Mouse (Mus musculus) liver, embryonic 11.5 days (tissue): ENCODE results near the gene Kcnip1. TPM values are rescaled to one million over a fixed set of nuclear protein-coding genes. Genes with fewer than 3 reads are reported as not detected.

ENCODE experiments used
- ATAC-seq: fragments of 200-750 bp; cut with Nextera tagmentation; replicated peaks from 2 replicates; pipeline ENCODE4 v1.8.0; 2017; ENCODE audit warnings: moderate number of reproducible peaks, mild to moderate bottlenecking, moderate TSS enrichment, moderate library complexity; ENCODE audit not compliant: low FRiP score
- DNase-seq: peaks from one replicate; pipeline ENCODE4 v3.0.0-alpha.2; 2017; ENCODE audit warnings: low spot score
- H3K27ac ChIP-seq: fragments of 300-500 bp; sonication (generic); 2 replicates; pipeline ENCODE4 v1.5.1; 2014; ENCODE audit warnings: mild to moderate bottlenecking, low read depth, low read length, control low read depth
- H3K27me3 ChIP-seq: fragments of 300-500 bp; sonication (generic); replicated peaks from 2 replicates; pipeline ENCODE4 v1.6.1; 2014; ENCODE audit warnings: low read length, mixed read lengths; ENCODE audit not compliant: control insufficient read depth, insufficient read depth
- H3K36me3 ChIP-seq: fragments of 300-500 bp; sonication (generic); 2 replicates; pipeline ENCODE4 v1.6.1; 2014; ENCODE audit warnings: mild to moderate bottlenecking, low read length, moderate library complexity, mixed read lengths; ENCODE audit not compliant: control insufficient read depth, insufficient read depth
- H3K4me1 ChIP-seq: fragments of 300-500 bp; sonication (generic); replicated peaks from 2 replicates; pipeline ENCODE4 v1.6.1; 2014; ENCODE audit warnings: low read length, mixed read lengths; ENCODE audit not compliant: control insufficient read depth, insufficient read depth
- H3K4me2 ChIP-seq: fragments of 300-500 bp; sonication (generic); 2 replicates; pipeline ENCODE4 v1.6.1; 2014; ENCODE audit warnings: mild to moderate bottlenecking, control low read depth, moderate library complexity
- H3K4me3 ChIP-seq: fragments of 300-500 bp; sonication (generic); 2 replicates; pipeline ENCODE4 v1.5.1; 2014; ENCODE audit warnings: low read depth, low read length, control low read depth
- H3K9ac ChIP-seq: fragments of 300-500 bp; sonication (generic); 2 replicates; pipeline ENCODE4 v1.6.1; 2014; ENCODE audit warnings: low read depth, low read length, control low read depth
- H3K9me3 ChIP-seq: fragments of 300-500 bp; sonication (generic); 2 replicates; pipeline ENCODE4 v1.6.1; 2016; ENCODE audit warnings: low read length, inconsistent platforms, mixed read lengths; ENCODE audit not compliant: control insufficient read depth
- WGBS: fragments of 180-500 bp; shearing (Covaris S2); extraction: QIAGEN DNeasy Blood & Tissue Kit; methylation state at CpG from one replicate; pipeline ENCODE4 v1.1.7; 2014; 5-methylcytosine and 5-hydroxymethylcytosine counted together
- polyA plus RNA-seq: library from polyadenylated mRNA; unstranded; fragments of >200 nt; fragmentation: Nextera tagmentation; extraction: Ambion mirVana; gene quantifications from 2 replicates; pipeline ENCODE4 v1.2.1, GENCODE M21; 2014

Kcnip1 gene
- polyA plus RNA-seq, 1 experiment from 2014 or later = 1.2 TPM

GRCm38 (mm10) chr11:33781561-33781971, 211.4 kb downstream of the Kcnip1 start:
- no peaks in the 10 kb centered on the region for H3K4me1 ChIP-seq
- H3K9me3 ChIP-seq = no peaks in the 10 kb centered on the region
- 38% methylated on average over 10 of the region's 10 CpGs for WGBS
- H3K4me3 ChIP-seq = no peak overlapping the region
- no peak overlapping the region for H3K27ac ChIP-seq
- H3K9ac ChIP-seq = no peak overlapping the region
- peaks cover 2% of the 10 kb centered on the region; the same call in 1 of the 2 replicates for H3K27me3 ChIP-seq
- ATAC-seq (no peak), DNase-seq (no peak)
- no peak overlapping the region for H3K4me2 ChIP-seq
- H3K36me3 ChIP-seq = no peaks in the 10 kb centered on the region

GRCm38 (mm10) chr11:33780263-33780662, 212.7 kb downstream of the Kcnip1 start:
- DNase-seq = no peak
- H3K4me3 ChIP-seq = no peak overlapping the region
- ATAC-seq = no peak
- H3K27ac ChIP-seq = no peak overlapping the region
- H3K4me1 ChIP-seq = no peaks in the 10 kb centered on the region
- no peak overlapping the region for H3K4me2 ChIP-seq
- no peaks in the 10 kb centered on the region for H3K36me3 ChIP-seq
- H3K9me3 ChIP-seq = no peaks in the 10 kb centered on the region
- H3K27me3 ChIP-seq = peaks cover 2% of the 10 kb centered on the region; the same call in 1 of the 2 replicates
- WGBS = 71% methylated on average over 4 of the region's 4 CpGs
- H3K9ac ChIP-seq = no peak overlapping the region

GRCm38 (mm10) chr11:33772615-33773141, 220.3 kb downstream of the Kcnip1 start:
- DNase-seq = no peak
- WGBS = 68% methylated on average over 5 of the region's 5 CpGs
- Histone ChIP-seq H3K4me2 (no peak overlapping the region), H3K27ac (no peak overlapping the region), H3K27me3 (no peaks in the 10 kb centered on the region), H3K4me3 (no peak overlapping the region), H3K9ac (no peak overlapping the region), H3K36me3 (no peaks in the 10 kb centered on the region), H3K4me1 (no peaks in the 10 kb centered on the region), H3K9me3 (no peaks in the 10 kb centered on the region)
- no peak for ATAC-seq

GRCm38 (mm10) chr11:33772043-33772442, 220.9 kb downstream of the Kcnip1 start:
- H3K9ac ChIP-seq = no peak overlapping the region
- H3K27ac ChIP-seq = no peak overlapping the region
- H3K9me3 ChIP-seq = no peaks in the 10 kb centered on the region
- H3K27me3 ChIP-seq = no peaks in the 10 kb centered on the region
- H3K4me2 ChIP-seq = no peak overlapping the region
- no peak overlapping the region for H3K4me3 ChIP-seq
- H3K4me1 ChIP-seq = no peaks in the 10 kb centered on the region
- no peaks in the 10 kb centered on the region for H3K36me3 ChIP-seq
- DNase-seq (no peak), ATAC-seq (no peak)
- WGBS = 79% methylated on average over 2 of the region's 2 CpGs

- 69% methylated on average over 9 of the region's 9 CpGs for WGBS
- DNase-seq (no peak), ATAC-seq (no peak)
- H3K9me3 ChIP-seq = no peaks in the 10 kb centered on the region
- no peaks in the 10 kb centered on the region for H3K4me1 ChIP-seq
- H3K27ac ChIP-seq = no peak overlapping the region
- H3K4me3 ChIP-seq = no peak overlapping the region
- no peak overlapping the region for H3K9ac ChIP-seq
- no peaks in the 10 kb centered on the region for H3K27me3 ChIP-seq
- H3K36me3 ChIP-seq = no peaks in the 10 kb centered on the region
- no peak overlapping the region for H3K4me2 ChIP-seq
Measured at GRCm38 (mm10) chr11:33766976-33767938, 225.7 kb downstream of the Kcnip1 start.

- 79% methylated on average over 16 of the region's 16 CpGs for WGBS
- Histone ChIP-seq H3K9me3 (no peaks in the 10 kb centered on the region), H3K4me2 (no peak overlapping the region), H3K27me3 (no peaks in the 10 kb centered on the region), H3K36me3 (no peaks in the 10 kb centered on the region), H3K27ac (no peak overlapping the region), H3K9ac (no peak overlapping the region), H3K4me3 (no peak overlapping the region), H3K4me1 (no peaks in the 10 kb centered on the region)
- DNase-seq = no peak
- no peak for ATAC-seq
Measured at GRCm38 (mm10) chr11:33761201-33761755, 231.7 kb downstream of the Kcnip1 start.

- no peak for DNase-seq
- 66% methylated on average over 15 of the region's 15 CpGs for WGBS
- no peaks in the 10 kb centered on the region for H3K36me3 ChIP-seq
- H3K9ac ChIP-seq = no peak overlapping the region
- no peaks in the 10 kb centered on the region for H3K27me3 ChIP-seq
- no peak overlapping the region for H3K4me3 ChIP-seq
- H3K27ac ChIP-seq = no peak overlapping the region
- H3K9me3 ChIP-seq = no peaks in the 10 kb centered on the region
- H3K4me2 ChIP-seq = no peak overlapping the region
- ATAC-seq = no peak
- H3K4me1 ChIP-seq = no peaks in the 10 kb centered on the region
Measured at GRCm38 (mm10) chr11:33756624-33757023, 236.3 kb downstream of the Kcnip1 start.

- Histone ChIP-seq H3K4me3 (no peak overlapping the region), H3K27me3 (no peaks in the 10 kb centered on the region), H3K4me2 (no peak overlapping the region), H3K27ac (no peak overlapping the region), H3K9me3 (no peaks in the 10 kb centered on the region), H3K4me1 (no peaks in the 10 kb centered on the region), H3K36me3 (no peaks in the 10 kb centered on the region), H3K9ac (no peak overlapping the region)
- 57% methylated on average over 4 of the region's 4 CpGs for WGBS
- ATAC-seq = no peak
- DNase-seq = no peak
Measured at GRCm38 (mm10) chr11:33752431-33752873, 240.5 kb downstream of the Kcnip1 start.
